ENCODE assay signal across 11 mouse cellular contexts in genomic region chr10:60290739-60291110, GRCm38 (mm10). TPM values are rescaled to one million over a fixed set of nuclear protein-coding genes. Genes with fewer than 3 reads are reported as not detected.
A peak's percentile ranks its signal among the peaks of the same experiment; 100 is the strongest.
DNase-seq lines count a peak whose midpoint lies in the region; ATAC-seq and TF ChIP-seq lines count a peak whose summit lies in the region.
"Had no signal": no experiment of that assay in that cellular context is flagged by ENCODE, and none has a peak within 500 bp of the region (broad histone marks: within the 10 kb centered on the region; RNA-seq: fewer than 3 reads in every experiment).

No protein-coding gene starts in this region.

- no peaks in the 10 kb centered on the region for H3K9me3 ChIP-seq in kidney, embryonic 16.5 days (ENCODE audit: low read length)
- no peaks in the 10 kb centered on the region for H3K9me3 ChIP-seq in liver, postnatal 0 days (ENCODE audit: low read length)
- H3K9me3 ChIP-seq: embryonic facial prominence, embryonic 13.5 days; hindbrain, embryonic 13.5 days had no signal

- no peaks in the 10 kb centered on the region for H3K27me3 ChIP-seq in kidney, embryonic 16.5 days (ENCODE audit: insufficient read depth, low read length)
- no peaks in the 10 kb centered on the region for H3K27me3 ChIP-seq in liver, postnatal 0 days (ENCODE audit: insufficient read depth, low read length)
- H3K27me3 ChIP-seq: embryonic facial prominence, embryonic 13.5 days; hindbrain, embryonic 13.5 days had no signal

- H3K36me3 ChIP-seq in kidney, embryonic 16.5 days (ENCODE audit: insufficient read depth, low read length): peaks cover 26% of the 10 kb centered on the region
- peaks cover 38% of the 10 kb centered on the region for H3K36me3 ChIP-seq in liver, postnatal 0 days (replicated peaks; ENCODE audit: insufficient read depth, low read length)

- H3K9ac ChIP-seq in kidney, embryonic 16.5 days (replicated peaks; ENCODE audit: low read length): no peak overlapping the region
- H3K9ac ChIP-seq in liver, postnatal 0 days (replicated peaks): no peak overlapping the region
- H3K9ac ChIP-seq: embryonic facial prominence, embryonic 13.5 days; hindbrain, embryonic 13.5 days had no signal

- peaks cover 31% of the 10 kb centered on the region for H3K4me1 ChIP-seq in kidney, embryonic 16.5 days (ENCODE audit: insufficient read depth, low read length)
- peaks cover 41% of the 10 kb centered on the region for H3K4me1 ChIP-seq in brown adipose tissue, adult 24 weeks (ENCODE audit: control insufficient read depth, insufficient read depth, insufficient read length, low read length)
- H3K4me1 ChIP-seq in liver, postnatal 0 days (ENCODE audit: insufficient read depth): peaks cover 47% of the 10 kb centered on the region

- H3K4me2 ChIP-seq in kidney, embryonic 16.5 days (replicated peaks; ENCODE audit: low read depth, low read length): no peak overlapping the region
- H3K4me2 ChIP-seq in liver, postnatal 0 days (ENCODE audit: low read depth, low read length): peak overlapping the region; percentile 26; the same call in 1 of the 2 replicates
- H3K4me2 ChIP-seq: embryonic facial prominence, embryonic 13.5 days; hindbrain, embryonic 13.5 days had no signal

- DNase-seq in kidney, adult 18-20 months: no peak
- peak; percentile 66 for DNase-seq in NIH3T3 (ENCODE audit: low read depth)
- no peak for DNase-seq in liver, postnatal 0 days
- no peak for DNase-seq in frontal cortex, postnatal 25 days (ENCODE audit: low spot score in 2 of 2)
- DNase-seq in embryo, embryonic 10 days (ENCODE audit: low spot score): no peak
- DNase-seq: cerebellum, adult 11 months; lung, adult 18-20 months had no signal

- H3K27ac ChIP-seq in kidney, embryonic 16.5 days (ENCODE audit: low read length): no peak overlapping the region
- 0 out of 2 replicates have a peak overlapping the region, but pooled peaks have one; percentile 12 for H3K27ac ChIP-seq in brown adipose tissue, adult 24 weeks (replicated peaks; ENCODE audit: low read depth, low read length)
- H3K27ac ChIP-seq in liver, postnatal 0 days (ENCODE audit: low read depth): no peak overlapping the region; the same call in 1 of the 2 replicates
- H3K27ac ChIP-seq: embryonic facial prominence, embryonic 13.5 days; hindbrain, embryonic 13.5 days had no signal

- TF ChIP-seq EP300 in liver, postnatal 0 days (IDR thresholded peaks at IDR 0.05; ENCODE audit: low read depth): no peak

- no peak overlapping the region for H3K4me3 ChIP-seq in kidney, embryonic 16.5 days (ENCODE audit: low read length)
- H3K4me3 ChIP-seq in brown adipose tissue, adult 24 weeks (ENCODE audit: insufficient read depth, low read depth, low read length): no peak overlapping the region
- no peak overlapping the region for H3K4me3 ChIP-seq in liver, postnatal 0 days (ENCODE audit: low read depth, low read length)
- H3K4me3 ChIP-seq: embryonic facial prominence, embryonic 13.5 days; hindbrain, embryonic 13.5 days had no signal

- no peak for TF ChIP-seq CTCF in liver, postnatal 0 days (IDR thresholded peaks at IDR 0.05; ENCODE audit: low read depth)

- 69% methylated on average over 8 of the region's 8 CpGs for WGBS in kidney, embryonic 16.5 days
- WGBS in liver, postnatal 0 days (ENCODE audit: insufficient replicate concordance): 77% methylated on average over 8 of the region's 8 CpGs

- peak; percentile 22; the same call in 1 of the 2 replicates for ATAC-seq in kidney, embryonic 16.5 days (ENCODE audit: low FRiP score, low TSS enrichment)
- ATAC-seq in liver, postnatal 0 days: no peak

RNA-seq across cellular contexts. Expression of gene Psap, which starts 13.3 kb away (rescaled TPM):
- 145 and 166 TPM in 2 replicates for polyA plus RNA-seq in kidney, embryonic 16.5 days (2015; fragmentation: Nextera tagmentation; extraction: Ambion mirVana)
- polyA plus RNA-seq in brown adipose tissue, adult 24 weeks (2012; ENCODE audit: insufficient read depth, insufficient read length, missing spikeins): 774 and 844 TPM in 2 replicates
- polyA plus RNA-seq in liver, postnatal 0 days (2015; fragmentation: Nextera tagmentation; extraction: Ambion mirVana): 105 and 110 TPM in 2 replicates

RNA-seq across cellular contexts. Expression of gene Vsir, which starts 55.9 kb away (rescaled TPM):
- polyA plus RNA-seq in kidney, embryonic 16.5 days (2015; fragmentation: Nextera tagmentation; extraction: Ambion mirVana): 3.9 and 4.2 TPM in 2 replicates
- 14.7 and 16.0 TPM in 2 replicates for polyA plus RNA-seq in brown adipose tissue, adult 24 weeks (2012; ENCODE audit: insufficient read depth, insufficient read length, missing spikeins)
- polyA plus RNA-seq in liver, postnatal 0 days (2015; fragmentation: Nextera tagmentation; extraction: Ambion mirVana): 11.4 and 11.9 TPM in 2 replicates
